Mouse (Mus musculus) thymus, adult 2 months (tissue): ENCODE data around the gene Olfr765. TPM values are rescaled to one million over a fixed set of nuclear protein-coding genes. Genes with fewer than 3 reads are reported as not detected.
"Not testable (repeated sequence)": the region's sequence is repeated elsewhere in the genome, so short reads cannot be mapped to it uniquely, and the experiment has no call there.

Experiments used
- DNase-seq: peaks from one replicate; pipeline ENCODE4 v3.0.0; 2021
- H3K27ac ChIP-seq: fragments of 200-500 bp; 2 replicates; pipeline ENCODE4 v1.5.1; 2012; ENCODE audit warnings: low read length, control low read depth; ENCODE audit not compliant: control insufficient read depth, insufficient read depth
- H3K27me3 ChIP-seq: fragments of 200-500 bp; 2 replicates; pipeline ENCODE4 v1.6.1; 2012; ENCODE audit warnings: mild to moderate bottlenecking, low read length, moderate library complexity, mixed read lengths; ENCODE audit not compliant: control insufficient read depth, insufficient read depth
- H3K36me3 ChIP-seq: fragments of 200-500 bp; 2 replicates; pipeline ENCODE4 v1.6.1; 2012; ENCODE audit warnings: mild to moderate bottlenecking, low read length, moderate library complexity; ENCODE audit not compliant: control insufficient read depth, insufficient read depth
- H3K4me1 ChIP-seq: fragments of 200-500 bp; replicated peaks from 2 replicates; pipeline ENCODE4 v1.6.1; 2012; ENCODE audit warnings: low read length; ENCODE audit not compliant: control insufficient read depth, insufficient read depth
- H3K4me3 ChIP-seq: fragments of 200-500 bp; 2 replicates; pipeline ENCODE4 v1.5.1; 2012; ENCODE audit warnings: mild to moderate bottlenecking, low read length, control low read depth, moderate library complexity; ENCODE audit not compliant: control insufficient read depth, insufficient read depth
- CTCF ChIP-seq: fragments of 200-500 bp; IDR thresholded peaks from 2 replicates; pipeline ENCODE4 v1.5.1; 2012; ENCODE audit warnings: mild to moderate bottlenecking, control low read depth, low read length, moderate library complexity, borderline replicate concordance; ENCODE audit not compliant: control insufficient read depth, poor library complexity, insufficient read depth; ENCODE audit errors: extremely low read depth
- POLR2A ChIP-seq: fragments of 200-500 bp; IDR thresholded peaks from 2 replicates; pipeline ENCODE4 v1.6.1; 2012; ENCODE audit warnings: mild to moderate bottlenecking, low read length, control low read depth, moderate library complexity; ENCODE audit not compliant: control insufficient read depth, poor library complexity, insufficient read depth; ENCODE audit errors: extremely low read depth
- WGBS: fragments of 180-500 bp; shearing (Covaris S2); methylation state at CpG from one replicate; pipeline ENCODE4 v1.1.7; 2018; 5-methylcytosine and 5-hydroxymethylcytosine counted together
- polyA plus RNA-seq: library from polyadenylated mRNA; depleted of rRNA; stranded (reverse); fragments of >200 nt; gene quantifications from 2 replicates; pipeline ENCODE4 v1.2.3, GENCODE M21; 2012; rRNA removed

Gene Olfr765
- polyA plus RNA-seq, 1 experiment, result not detected

DNA sequence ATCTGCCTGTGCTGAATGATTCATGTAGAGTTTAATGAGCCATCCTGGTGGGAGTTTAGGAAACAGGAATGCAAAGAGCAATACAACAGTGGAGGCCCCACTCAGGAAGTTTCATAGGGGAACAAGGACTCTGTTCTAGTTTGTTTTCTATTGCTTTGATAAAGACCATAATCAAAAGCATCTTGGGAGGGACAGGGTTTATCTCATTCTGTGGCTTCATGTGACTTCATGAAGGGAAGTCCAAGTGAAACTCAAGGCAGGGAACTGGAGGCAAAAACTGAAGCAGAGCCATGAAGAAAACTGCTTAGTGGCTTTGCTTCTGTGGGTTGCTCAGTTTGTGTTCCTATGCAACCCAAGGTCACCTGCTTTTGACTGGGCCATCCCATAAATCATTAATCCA lies 35.3 kb downstream of the Olfr765 start:
- no peak overlapping the region for H3K4me3 ChIP-seq
- H3K27me3 ChIP-seq, result no peaks in the 10 kb centered on the region
- no peaks in the 10 kb centered on the region for H3K36me3 ChIP-seq
- H3K4me1 ChIP-seq, result no peaks in the 10 kb centered on the region; the same call in 1 of the 2 replicates
- DNase-seq, result no peak
- TF ChIP-seq POLR2A (no peak), CTCF (no peak)
- no peak overlapping the region for H3K27ac ChIP-seq

DNA sequence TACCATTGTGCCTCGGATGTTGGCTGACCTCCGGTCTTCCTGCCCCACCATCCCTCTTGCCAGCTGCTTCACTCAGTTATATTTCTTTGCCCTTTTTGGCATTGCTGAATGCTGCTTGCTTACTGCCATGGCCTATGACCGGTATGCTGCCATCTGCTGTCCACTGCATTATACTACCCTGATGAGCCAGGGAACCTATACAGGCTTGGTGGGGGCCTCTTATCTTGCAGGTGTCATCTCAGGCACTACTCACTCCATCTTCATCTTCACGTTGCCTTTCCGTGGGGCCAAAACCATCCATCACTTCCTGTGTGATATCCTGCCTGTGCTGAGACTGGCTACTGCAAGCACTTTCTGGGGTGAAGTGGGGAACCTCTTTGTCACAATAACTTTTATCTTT lies 38.3 kb downstream of the Olfr765 start:
- H3K36me3 ChIP-seq, H3K27me3 ChIP-seq, H3K4me3 ChIP-seq, H3K4me1 ChIP-seq, DNase-seq, H3K27ac ChIP-seq: not testable (repeated sequence)
- WGBS, result 65% methylated on average over 2 of the region's 5 CpGs

DNA sequence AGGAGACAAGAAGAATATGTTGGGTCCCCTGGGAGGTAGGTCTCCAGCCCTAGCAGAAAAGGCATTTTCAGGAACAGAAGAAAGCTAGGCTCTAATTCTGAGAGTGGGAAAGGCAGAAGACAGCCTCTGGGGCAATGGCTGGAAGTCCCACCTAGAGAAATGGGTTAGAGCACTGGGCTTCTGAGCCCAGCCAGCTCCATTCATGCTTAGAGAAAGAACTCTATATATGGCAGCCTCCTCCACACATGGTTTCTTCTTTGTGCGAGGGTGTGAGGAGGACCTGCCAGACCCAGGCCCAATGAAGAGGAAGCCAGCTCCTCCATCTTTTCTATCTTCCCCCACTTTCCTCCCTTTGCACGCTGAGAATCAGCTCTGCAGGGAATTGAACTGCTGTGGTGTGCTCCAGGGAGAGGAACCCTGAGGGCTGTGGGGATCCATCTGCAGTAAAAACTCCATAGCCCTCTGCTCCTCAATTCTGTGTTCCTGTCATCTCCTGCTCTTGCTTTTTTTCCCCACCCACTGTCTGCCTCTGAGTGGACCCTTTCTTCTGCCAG lies 39.4 kb downstream of the Olfr765 start, which contains the start of gene Olfr763:
Gene Olfr763, plus strand, starts transcription at position 504 of the 554 bp plus-strand sequence.
- Histone ChIP-seq H3K36me3 (no peaks in the 10 kb centered on the region), H3K27me3 (no peaks in the 10 kb centered on the region), H3K4me3 (no peak within 1 kb of the TSS), H3K27ac (no peak within 1 kb of the TSS), H3K4me1 (no peaks in the 10 kb centered on the region; the same call in 1 of the 2 replicates)
- WGBS, result 69% methylated on average over 2 of the region's 2 CpGs
- TF ChIP-seq POLR2A (no peak), CTCF (no peak)
- DNase-seq, result no peak

DNA sequence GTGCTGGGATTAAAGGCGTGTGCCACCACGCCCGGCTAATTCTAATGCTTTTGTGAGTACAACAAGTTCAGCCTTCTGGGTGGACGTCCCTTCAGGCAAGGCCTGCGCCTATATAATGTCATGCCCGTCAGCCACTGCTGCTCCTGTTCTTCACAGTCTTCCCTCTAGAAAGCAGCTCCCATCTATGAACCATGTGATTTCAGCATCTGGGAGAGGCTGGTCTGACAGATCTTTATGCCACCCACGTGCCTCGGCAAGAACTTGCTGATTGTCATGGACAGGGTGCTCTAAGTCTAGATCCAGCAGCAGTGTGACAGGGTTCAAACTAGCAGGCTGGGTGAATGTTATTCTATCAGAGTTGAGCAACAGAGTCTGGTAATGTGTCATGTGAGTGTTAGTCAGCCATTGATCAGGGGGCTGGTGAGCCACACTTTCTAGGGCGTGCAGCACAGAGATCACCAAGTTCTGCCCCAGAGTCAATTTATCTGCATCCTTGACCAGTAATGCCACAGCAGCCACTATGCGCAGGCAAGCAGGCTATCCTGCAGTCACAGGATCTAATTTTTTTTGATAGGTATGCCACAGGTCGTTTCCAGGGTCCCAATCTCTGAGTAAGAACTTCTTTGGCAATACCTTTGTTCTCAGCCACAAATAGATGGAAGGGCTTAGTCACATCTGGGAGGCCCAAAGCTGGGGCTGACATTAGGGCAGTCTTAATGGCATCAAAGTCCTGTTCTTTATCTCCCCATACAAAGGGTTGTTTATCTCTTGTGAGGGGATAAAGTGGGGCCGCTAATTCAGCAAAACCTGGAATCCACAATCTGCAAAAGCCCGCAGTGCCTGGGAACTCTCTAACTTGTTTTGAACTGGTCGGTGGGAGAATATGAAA lies 45.5 kb downstream of the Olfr765 start:
- Histone ChIP-seq H3K27ac (no peak overlapping the region), H3K4me1 (no peaks in the 10 kb centered on the region), H3K27me3 (no peaks in the 10 kb centered on the region), H3K36me3 (no peaks in the 10 kb centered on the region), H3K4me3 (no peak overlapping the region)
- DNase-seq, result no peak
- 84% methylated on average over 14 of the region's 14 CpGs for WGBS
- TF ChIP-seq CTCF, result no peak
- TF ChIP-seq POLR2A, result no peak

DNA sequence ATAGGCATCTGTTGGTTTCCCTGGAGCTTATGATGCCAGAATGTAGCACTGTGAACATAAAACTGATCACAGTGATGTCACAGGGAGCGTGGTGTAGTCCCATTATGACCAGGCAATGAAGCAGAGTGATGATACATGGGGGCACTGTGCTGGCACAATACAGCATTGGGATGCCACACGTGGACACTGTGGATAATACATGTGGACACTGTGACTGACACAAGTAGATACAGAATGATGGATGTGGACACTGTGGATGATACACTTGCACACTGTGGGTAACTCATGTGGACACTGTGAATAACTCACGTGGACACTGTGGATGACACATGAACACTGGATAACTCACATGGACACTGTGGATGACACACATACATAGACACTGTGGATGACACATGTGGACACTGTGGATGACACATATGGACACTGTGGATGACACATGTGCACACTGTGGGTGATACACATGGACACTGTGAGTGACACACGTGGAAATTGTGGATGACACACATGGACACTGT lies 53.2 kb downstream of the Olfr765 start:
- Histone ChIP-seq H3K4me1 (no peaks in the 10 kb centered on the region; the same call in 1 of the 2 replicates), H3K4me3 (no peak overlapping the region), H3K27me3 (no peaks in the 10 kb centered on the region), H3K27ac (no peak overlapping the region), H3K36me3 (no peaks in the 10 kb centered on the region)
- TF ChIP-seq CTCF (no peak), POLR2A (no peak)
- WGBS, result 84% methylated on average over 4 of the region's 4 CpGs
- no peak for DNase-seq

DNA sequence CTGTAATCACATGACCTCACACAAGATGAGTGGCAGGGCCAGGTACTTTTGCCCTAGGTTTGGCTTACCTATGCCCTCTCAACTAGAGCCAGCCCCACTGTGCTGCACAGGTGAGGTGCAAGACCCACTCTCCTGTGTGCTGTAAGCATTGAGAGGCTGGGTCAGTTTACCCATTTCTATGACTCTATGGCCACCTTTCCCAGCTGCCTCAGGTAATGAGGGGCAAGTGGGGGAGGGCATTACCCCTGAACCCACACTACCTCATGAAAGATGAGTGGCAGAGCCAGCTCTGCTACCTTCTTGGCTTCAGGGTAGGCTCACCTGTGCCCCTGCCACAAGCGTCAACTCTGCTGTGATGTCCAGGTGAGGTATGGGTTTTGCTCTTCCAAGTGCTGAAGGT lies 54.0 kb downstream of the Olfr765 start:
- H3K27ac ChIP-seq, result no peak overlapping the region
- no peak overlapping the region for H3K4me3 ChIP-seq
- no peak for DNase-seq
- no peaks in the 10 kb centered on the region for H3K27me3 ChIP-seq
- WGBS, result 97% methylated on average over 1 of the region's 1 CpGs
- peaks cover 5% of the 10 kb centered on the region for H3K4me1 ChIP-seq
- TF ChIP-seq CTCF, result no peak
- TF ChIP-seq POLR2A, result no peak
- H3K36me3 ChIP-seq, result no peaks in the 10 kb centered on the region

Other genes with a start within 250 kb of the Olfr765 start
- 19.9 and 21.6 TPM in 2 replicates for gene Dnajc14, start 245.9 kb downstream of the Olfr765 start, polyA plus RNA-seq
- 17.4 and 20.5 TPM in 2 replicates for gene Tmem198b, start 245.6 kb downstream of the Olfr765 start, polyA plus RNA-seq
- 8.5 and 12.3 TPM in 2 replicates for gene Sarnp, start 232.7 kb downstream of the Olfr765 start, polyA plus RNA-seq
- gene Ormdl2, start 228.4 kb downstream of the Olfr765 start, polyA plus RNA-seq, result 68.3 and 82.3 TPM in 2 replicates
- gene Gdf11, start 158.3 kb downstream of the Olfr765 start, polyA plus RNA-seq, result 5.6 and 5.8 TPM in 2 replicates
- gene Cd63, start 149.0 kb downstream of the Olfr765 start, polyA plus RNA-seq, result 43.9 and 62.1 TPM in 2 replicates
- 14.0 and 21.8 TPM in 2 replicates for gene Rdh5, start 127.1 kb downstream of the Olfr765 start, polyA plus RNA-seq
- 137 and 173 TPM in 2 replicates for gene Bloc1s1, start 126.0 kb downstream of the Olfr765 start, polyA plus RNA-seq
- 5.9 and 14.5 TPM in 2 replicates for gene Itga7, start 116.2 kb downstream of the Olfr765 start, polyA plus RNA-seq
- gene Mettl7b, start 89.0 kb downstream of the Olfr765 start, polyA plus RNA-seq, result 0.28 and 1.6 TPM in 2 replicates
- gene Olfr9, start 60.6 kb downstream of the Olfr765 start, polyA plus RNA-seq, result not detected in 2 replicates
- not detected in 2 replicates for gene Olfr763, start 39.2 kb downstream of the Olfr765 start, polyA plus RNA-seq
- not detected in 2 replicates for gene Olfr764-ps1, start 10.1 kb downstream of the Olfr765 start, polyA plus RNA-seq
- gene Olfr766-ps1, start 19.0 kb upstream of the Olfr765 start, polyA plus RNA-seq, result not detected in 2 replicates
- not detected in 2 replicates for gene Olfr767, start 32.9 kb upstream of the Olfr765 start, polyA plus RNA-seq
- gene Olfr768, start 49.4 kb upstream of the Olfr765 start, polyA plus RNA-seq, result not detected in 2 replicates
- gene Olfr769, start 67.9 kb upstream of the Olfr765 start, polyA plus RNA-seq, result not detected in 2 replicates
- not detected in 2 replicates for gene Olfr770, start 89.0 kb upstream of the Olfr765 start, polyA plus RNA-seq
- gene Olfr771, start 114.8 kb upstream of the Olfr765 start, polyA plus RNA-seq, result not detected in 2 replicates
- gene Olfr772, start 127.9 kb upstream of the Olfr765 start, polyA plus RNA-seq, result not detected in 2 replicates
- gene Olfr773, start 137.4 kb upstream of the Olfr765 start, polyA plus RNA-seq, result not detected in 2 replicates
- not detected in 2 replicates for gene Olfr774, start 186.2 kb upstream of the Olfr765 start, polyA plus RNA-seq
- not detected in 2 replicates for gene Olfr775, start 198.4 kb upstream of the Olfr765 start, polyA plus RNA-seq
- not detected in 2 replicates for gene Olfr776, start 209.1 kb upstream of the Olfr765 start, polyA plus RNA-seq
- gene Olfr777, start 221.5 kb upstream of the Olfr765 start, polyA plus RNA-seq, result not detected in 2 replicates